Mouse (Mus musculus) megakaryocyte-erythroid progenitor cell, adult 5-6 weeks (primary cell): ENCODE data around the gene Zfp423. TPM values are rescaled to one million over a fixed set of nuclear protein-coding genes. Genes with fewer than 3 reads are reported as not detected.

Source experiments
- ATAC-seq: replicated peaks from 2 replicates; pipeline ENCODE4 v1.8.0; 2016; ENCODE audit warnings: mild to moderate bottlenecking, inconsistent platforms; ENCODE audit not compliant: severe bottlenecking, poor library complexity, low FRiP score, low TSS enrichment
- total RNA-seq, 2 experiments: library from RNA; stranded (forward) in 1 of 2; stranded (reverse) in 1 of 2; fragments of 200-1000, 215-1000 nt in 1 of 2; fragments of >200 nt in 1 of 2; fragmentation: Nextera tagmentation in 1 of 2; gene quantifications; 2 replicates each; pipeline ENCODE4 v1.2.3; 2014 to 2017

Zfp423 gene
- total RNA-seq, 2 experiments from 2014 or later, result not detected

DNA sequence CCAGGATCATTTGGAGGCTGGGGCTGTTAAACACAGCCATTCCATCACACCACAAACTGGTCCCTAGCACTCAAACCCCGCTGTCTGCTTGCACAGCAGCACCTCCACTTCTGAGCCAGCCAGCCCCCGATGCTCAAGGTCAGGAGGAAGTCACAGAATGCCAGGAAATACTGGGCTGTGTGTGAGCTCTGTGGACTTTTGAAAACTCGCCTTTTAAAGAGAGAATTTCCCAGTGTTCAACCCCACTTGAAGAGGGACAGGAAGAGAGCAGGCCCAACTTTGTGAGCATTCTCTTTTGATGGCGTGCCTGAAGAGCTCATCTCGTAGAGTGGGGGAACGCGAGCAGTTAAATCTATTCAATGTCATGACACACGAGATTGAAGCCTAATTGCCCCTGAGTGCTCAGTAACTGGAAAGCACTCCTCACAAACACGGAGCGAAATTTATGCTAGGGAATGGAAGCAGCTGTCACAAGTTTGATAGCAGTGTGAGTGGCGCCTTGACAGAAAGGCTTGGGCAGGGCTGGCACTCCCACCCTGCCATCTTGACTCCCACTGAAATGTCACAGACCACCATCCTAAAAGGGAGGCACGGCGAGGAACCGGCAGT, 186.4 kb downstream of the Zfp423 start:
- no peak for ATAC-seq

DNA sequence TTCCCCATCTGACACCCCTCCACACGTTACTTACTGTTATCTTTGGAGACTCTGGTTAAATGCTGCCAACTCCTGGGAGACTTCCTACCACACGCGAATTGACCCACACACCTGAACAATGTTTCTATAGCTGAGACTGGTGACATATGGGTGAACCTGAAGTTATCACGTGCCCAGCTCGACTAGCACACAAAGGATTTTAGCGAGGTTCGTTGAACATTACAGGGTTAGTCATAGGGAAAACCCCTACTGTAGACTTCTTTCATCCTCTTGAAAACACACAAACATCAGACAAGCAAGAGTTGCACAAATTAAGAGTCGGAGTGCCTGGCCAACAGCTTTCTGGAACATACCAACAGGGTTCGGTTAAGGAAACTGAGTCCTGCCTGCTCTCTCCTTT, 191.5 kb downstream of the Zfp423 start:
- no peak for ATAC-seq

DNA sequence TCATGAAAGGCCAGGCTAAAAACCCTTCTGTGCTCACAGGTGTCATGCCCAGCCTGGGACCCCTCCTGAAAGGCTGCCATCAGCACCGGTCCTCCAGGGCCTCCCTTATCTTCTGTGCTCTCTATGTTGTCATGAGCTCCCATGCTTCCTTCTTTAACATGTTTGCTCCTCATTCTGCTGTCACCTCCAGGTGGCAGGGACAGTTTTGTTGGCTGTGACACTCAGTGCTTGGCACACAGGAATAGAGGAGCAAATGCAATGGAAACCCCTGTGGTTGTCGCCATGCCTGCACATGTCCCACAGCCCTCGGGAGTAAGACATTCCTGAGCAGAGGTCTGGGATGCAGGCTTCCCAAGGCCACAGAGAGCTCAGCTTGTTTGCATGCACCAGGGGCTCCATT, 194.1 kb downstream of the Zfp423 start:
- ATAC-seq, result no peak

DNA sequence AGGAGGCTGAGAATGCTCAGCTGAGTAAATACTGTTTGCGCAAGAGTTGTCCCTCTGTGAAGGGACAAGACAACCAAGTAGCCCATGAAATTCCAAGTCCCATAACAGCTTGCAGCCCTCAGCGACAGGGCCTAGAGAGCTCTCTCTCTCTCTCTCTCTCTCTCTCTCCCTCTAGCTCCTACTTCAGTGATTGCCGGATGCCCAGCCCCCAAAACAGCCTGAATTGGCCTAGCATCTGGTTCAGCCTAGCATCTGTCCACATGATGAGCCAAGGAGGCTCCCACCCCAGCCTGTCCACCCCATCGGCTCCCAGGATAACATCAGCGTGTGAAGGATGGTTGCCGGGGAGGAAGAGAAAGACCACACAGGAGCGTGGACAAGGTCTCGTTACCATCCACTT, 200.6 kb downstream of the Zfp423 start:
- ATAC-seq, result no peak

DNA sequence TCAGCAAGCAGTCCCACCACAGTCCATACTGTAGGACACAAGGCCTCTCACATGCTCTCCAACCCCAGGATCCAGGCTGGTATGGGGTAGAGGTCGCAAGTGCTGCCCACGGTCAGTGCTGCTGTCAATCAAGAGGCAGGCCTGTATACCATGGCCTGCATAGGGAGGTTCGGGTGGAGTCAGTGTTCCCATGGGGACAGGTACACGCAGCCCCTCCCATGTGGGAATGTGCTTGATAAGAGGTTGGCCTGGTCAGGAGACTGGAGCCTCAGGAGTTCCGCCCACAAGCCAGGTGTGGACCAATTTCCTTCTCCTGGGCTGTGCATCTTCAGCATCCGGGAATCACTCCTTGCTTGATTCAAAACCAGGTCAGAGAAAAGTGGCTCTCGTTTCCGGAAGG, 204.5 kb downstream of the Zfp423 start:
- ATAC-seq, result no peak

DNA sequence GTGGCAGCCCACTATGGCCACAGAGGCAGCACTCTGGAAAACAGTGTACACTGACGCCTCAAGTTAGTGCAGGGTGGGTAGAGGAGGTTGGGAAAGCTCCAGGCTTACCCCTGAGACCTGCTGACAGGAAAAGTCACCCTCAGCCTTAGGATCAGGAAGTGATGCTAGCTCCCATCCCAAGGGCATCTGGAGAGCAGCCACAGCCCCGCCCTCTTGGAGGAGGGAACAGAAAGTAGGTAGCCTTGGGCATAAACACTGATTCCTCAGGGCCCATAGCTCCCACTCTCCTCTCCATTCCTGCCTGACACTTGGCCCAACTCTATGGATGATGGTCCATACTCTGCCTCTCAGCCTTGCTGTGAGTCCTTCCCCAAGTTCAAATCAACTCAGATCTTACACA, 205.8 kb downstream of the Zfp423 start:
- ATAC-seq, result no peak

DNA sequence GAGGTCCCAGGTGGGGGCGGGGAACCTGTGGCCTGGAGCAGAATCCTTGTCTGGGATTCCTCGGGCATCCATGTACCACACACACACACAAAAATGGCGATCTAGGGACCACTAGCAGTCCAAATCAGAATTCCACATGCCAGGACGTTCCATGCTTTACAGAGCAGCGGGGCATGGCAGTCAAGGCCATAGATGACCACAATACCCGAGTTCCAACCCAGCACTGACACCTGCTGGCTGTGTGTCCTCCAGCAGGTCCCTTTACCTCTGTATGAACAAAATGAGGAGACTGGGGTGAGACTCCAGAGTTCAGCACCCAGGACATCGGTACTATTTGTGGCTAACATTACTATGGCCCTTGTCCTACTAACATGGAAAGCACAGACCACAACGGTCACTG, 206.2 kb downstream of the Zfp423 start:
- ATAC-seq, result no peak

DNA sequence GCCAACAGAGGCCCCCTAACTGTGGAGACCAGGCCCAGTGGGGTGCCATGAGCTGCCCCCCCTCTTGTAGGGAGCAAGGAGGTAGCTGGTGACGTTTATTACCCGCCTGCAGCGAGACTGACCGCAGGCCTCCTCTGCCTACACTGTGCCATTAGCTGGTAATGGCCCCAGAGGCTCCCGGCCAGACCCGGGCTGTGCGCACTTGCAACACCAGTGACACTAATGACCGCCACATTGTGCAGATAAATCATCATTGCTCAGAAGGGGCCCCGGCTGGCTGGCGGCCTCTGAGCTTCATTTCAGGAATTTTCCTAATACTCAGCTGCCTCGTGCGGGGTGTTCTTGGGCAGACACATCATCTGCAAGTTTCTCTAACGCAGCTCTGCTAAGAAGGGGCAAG, 206.7 kb downstream of the Zfp423 start:
- ATAC-seq, result no peak

DNA sequence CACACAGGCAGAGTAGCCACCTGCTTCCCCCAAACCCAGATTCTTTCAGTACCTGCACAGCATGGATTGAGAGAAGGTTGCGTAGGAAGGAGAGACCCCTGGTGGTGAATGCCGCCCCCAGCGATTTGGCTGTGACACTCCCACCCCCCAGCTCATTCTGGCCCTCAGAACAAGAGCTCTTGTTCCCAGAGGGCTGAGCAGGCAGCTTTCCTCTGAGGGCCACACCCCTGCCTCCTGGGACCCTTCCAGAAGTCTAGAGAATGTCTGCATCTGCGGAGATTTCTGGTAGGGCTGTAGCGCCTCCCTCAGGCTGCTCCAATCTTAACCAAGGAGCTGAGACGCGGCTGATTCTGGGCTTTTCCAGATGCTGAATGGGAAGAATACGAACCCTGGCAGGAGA, 211.8 kb downstream of the Zfp423 start:
- ATAC-seq, result no peak

DNA sequence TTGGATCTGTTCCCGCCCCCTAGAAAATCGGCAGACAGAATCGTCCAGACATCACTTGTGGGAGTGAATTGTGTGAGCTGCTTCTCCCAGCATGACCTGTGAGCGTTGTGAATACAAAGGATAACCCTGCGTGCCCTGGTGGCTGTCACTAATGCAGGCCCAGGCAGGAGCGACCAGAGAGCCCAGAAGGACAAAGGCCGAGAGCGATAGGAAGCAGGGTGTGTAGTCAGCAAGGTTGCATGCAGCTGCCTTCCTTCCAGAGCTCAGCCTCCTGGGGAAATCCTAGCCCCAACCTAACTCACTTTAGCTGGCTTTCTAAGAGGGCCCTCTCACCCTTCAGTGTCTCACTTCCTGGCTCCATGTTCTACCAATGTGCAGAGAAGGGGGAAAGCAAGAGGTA, 212.3 kb downstream of the Zfp423 start:
- no peak for ATAC-seq

DNA sequence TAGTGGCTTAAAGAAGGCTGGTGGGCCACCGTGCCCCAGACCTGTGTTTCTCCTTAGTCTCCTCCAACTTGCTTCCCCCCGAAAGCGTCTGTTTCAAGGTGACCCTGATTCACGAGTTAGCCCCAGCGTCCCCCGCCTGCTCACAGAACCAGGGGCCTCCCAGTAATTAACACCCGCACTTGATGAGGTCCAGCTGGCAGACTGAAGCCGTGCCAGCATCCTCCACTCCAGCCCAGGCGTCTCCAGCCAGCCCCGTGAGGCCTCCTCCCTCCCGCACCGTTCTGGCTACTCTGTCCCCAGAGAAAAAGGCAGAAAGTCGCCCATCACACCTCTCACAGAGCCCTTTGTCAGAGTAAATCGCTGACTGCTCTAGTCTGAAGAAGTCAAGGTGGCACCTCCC, 213.3 kb downstream of the Zfp423 start:
- ATAC-seq, result no peak

DNA sequence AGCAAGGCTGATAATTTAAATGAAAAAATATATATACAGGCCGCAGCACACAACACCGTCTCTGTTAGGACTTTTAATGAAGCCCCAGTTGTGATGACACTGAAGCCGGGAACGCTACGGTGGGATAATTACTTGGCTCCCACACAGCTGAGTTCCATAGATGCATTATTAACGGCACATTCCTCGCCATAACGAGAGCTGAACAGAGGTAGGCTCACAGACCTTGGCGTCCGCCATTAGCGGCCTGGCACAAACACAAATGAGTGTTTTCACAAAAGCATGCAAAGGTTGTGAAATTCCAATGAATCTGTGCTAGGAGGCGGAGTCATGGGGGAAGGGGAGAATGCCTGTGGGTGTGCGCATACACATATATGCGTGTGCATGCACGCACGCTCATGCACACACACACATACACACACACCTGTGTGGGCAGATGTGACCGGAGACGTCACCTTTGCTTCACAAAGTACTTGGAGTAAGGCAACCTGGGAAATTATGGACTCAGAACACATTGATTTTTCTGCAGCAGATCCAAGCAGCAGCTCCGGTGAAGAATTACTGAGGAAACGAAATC, 214.2 kb downstream of the Zfp423 start:
- no peak for ATAC-seq

DNA sequence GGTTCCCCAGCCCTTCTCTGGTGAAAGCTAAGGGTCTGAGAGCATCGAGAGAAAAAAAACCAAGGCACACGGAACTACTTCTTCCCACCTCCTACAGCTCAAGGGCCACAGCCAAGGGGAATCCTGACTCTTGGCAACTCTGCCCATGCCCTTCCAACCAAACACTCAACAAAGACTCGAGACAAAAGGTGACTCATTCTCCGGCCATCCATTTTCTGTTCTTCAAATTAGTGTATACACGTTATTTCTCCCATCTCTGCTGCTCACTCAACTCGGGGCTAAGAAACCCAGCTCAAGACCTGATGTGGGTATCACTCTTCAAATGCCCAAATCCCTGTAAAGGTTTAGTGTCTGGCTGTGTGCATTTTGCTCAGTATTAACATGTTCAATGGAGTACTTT, 214.8 kb downstream of the Zfp423 start:
- no peak for ATAC-seq

DNA sequence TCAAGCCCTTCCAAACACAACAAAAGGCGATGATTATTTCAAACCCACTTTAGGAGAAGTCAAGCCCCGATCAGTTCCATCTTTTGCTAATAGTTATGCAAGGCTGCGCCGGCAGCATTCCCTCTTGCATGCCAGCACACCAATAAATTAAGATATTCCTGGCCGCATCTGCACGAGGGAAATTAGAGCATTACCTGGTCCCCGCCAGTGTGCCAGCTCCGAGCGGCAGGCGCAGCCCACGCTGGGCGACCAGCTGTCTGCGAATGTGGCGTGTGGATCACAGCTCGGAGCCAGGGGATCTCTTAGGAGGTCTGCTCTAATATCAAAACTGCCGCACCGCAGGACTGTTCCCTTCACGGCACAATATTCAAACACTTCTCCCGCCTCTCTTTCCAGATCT, 217.4 kb downstream of the Zfp423 start:
- no peak for ATAC-seq

DNA sequence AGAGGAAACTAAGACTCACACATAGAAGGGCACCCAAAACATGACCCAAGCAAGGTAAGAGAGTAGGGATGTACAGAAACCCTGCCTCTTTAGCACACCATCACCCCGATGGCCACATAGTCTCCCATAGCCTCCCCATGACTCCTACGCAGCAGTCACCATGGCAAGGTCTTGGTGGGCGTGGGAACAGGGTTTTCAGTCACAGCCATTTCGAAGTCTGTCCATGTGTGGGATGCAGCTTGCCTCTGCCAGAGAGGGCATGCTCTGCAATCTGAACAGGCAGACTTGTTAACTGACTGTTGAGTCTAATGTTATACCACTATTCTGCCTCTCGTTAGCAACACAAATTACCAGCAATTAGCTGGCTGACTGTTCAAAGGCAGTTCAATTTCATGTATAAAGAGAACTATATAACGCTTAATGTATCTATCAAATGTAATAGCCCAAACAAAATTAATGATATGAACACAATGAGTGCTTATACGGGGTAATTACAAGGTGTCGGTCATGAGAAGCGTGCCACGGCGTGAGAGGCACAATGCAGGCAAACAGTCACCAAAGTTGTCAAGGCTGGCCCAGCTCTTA, 218.4 kb downstream of the Zfp423 start:
- ATAC-seq, result no peak

DNA sequence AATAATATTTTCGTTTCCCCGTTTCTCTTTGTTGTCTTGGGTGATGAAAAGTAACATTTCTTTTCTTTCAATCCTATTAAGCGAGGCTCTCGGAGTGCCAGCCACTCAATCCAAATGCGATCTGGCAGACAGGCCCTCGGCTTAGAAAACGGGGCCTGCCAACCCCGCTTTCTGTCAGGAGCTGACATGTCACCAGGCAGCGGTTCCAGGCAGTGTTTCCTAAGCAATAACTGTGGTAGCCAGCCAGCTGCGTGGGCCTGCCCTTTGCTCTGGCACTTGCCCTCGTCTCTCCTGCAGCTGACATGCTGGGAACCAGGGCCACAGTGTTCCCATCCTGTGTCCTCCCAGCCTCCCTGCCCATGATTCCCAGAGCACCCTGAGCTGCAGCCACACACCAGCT, 221.5 kb downstream of the Zfp423 start:
- ATAC-seq, result no peak

DNA sequence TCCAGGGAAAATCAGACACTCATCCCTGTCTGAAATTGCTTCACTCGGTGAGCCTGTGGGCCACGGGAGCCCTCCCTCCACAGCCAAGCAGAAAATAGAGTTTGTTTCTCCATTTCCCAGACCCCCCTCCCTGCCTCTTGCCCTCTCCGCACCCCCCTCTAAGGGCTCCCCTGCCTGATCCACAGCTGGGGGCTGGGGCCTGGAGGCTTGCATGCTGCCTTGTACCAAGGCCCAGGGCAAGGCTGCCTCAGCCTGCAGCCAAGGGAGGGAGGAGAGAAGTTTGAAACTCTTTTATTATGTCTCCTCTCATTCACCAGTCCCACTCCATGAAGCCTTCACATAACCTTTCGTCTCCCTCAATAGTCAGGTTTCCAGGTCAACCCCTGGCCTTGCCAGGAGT, 224.5 kb downstream of the Zfp423 start:
- no peak for ATAC-seq

DNA sequence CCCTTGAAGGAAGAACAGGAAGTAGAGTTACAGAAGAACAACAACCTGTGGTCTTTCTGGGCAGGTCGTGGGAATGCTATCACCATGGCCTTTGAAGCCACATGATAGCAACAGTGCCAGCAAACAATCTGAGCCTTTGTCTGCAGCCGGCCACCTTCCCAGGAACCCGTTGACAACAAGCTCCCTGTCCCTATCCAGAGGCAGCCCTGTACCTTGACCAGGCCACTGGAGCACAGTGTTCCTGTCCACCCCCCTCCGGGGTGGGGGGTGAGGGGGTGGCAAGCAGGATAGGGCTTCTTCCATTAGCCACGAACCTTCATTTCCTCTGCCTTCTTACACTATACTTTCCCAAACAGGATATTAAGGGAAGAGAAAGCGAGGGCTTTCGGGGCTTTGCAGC, 224.9 kb downstream of the Zfp423 start:
- ATAC-seq, result no peak

DNA sequence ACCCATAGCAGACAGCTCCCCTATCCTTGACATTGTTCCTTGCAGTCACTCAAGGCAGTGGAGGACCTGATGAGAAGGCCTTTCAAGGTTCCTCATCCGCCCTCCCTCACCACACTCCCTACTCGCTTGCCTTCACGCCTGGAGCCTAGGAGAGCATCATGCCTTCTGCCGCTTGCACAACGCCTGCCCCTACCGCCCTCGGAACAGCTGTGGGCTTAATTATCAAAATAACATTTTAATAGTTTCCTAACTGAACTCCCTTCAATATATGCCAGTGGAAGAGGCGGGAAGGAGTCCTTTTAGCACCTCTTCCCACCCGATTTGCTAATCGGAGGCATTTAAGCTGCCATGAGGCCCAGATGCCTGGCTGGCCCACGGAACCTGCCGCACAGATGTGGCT, 228.3 kb downstream of the Zfp423 start:
- no peak for ATAC-seq

DNA sequence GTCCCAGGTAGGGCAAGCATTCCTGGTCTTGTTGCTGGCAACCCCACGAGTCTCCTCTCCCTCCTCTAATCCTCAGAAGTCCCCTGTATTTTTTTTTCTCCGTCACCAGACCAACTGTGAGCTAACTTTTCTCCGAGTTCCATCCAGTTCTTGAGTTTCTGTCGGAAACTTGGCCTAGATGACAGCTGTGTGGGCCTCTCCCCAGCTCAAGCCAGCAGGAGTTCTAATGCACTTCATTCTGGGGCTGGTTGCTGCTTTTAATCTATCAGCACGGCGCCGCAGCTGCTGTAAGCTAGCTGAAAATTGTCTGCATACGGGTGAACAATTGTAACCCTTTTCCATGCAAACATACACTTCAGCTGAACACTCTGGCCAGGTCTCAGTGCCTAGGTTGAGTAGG, 236.4 kb downstream of the Zfp423 start:
- ATAC-seq, result no peak

DNA sequence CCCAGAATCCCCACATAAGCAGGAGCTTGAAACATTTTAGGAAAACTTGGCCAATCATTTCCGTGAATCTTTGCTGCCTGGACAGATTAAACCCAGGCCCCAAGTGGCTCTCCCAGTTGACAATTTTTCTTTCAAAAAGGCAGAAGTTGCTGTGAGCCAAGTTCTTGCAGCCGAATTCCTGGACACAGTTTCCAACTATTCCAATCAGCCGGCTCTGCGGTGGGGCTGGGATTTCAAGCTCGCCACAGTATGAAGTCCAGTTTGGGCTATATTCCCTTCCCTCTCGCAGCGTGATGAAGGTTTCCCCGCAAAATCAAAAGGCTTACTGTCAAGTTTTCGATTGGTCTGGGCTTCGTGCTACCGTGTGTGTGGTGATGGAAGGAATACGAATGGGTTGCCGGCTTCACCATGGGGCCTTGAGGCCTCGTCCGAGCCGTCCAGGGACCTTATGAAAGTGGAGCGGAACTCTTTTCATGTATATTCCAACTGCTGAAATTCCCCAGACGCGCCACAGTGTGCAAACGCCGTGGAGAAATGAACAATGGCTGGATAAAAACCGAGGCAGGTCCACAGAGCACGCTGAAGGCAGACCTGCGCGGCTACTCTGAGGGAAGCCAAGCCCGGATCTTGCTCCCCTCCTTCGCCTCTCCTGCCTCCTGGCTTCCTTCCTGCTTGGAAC, 240.1 kb downstream of the Zfp423 start:
- no peak for ATAC-seq
